Mouse (Mus musculus): ENCODE data around the gene Atp10b.

GRCm38 (mm10) chr11:43142811-43143210 is 6.9 kb upstream of the Atp10b start:
- TF ChIP-seq CTCF (IDR thresholded peaks at IDR 0.05; ENCODE audit: extremely low read depth, insufficient read length, insufficient replicate concordance, low read depth, low read length): no peak
- TF ChIP-seq POLR2A (IDR thresholded peaks at IDR 0.05; ENCODE audit: low read depth, low read length): no peak
